Mouse (Mus musculus) cerebellum, postnatal 25 days (tissue): ENCODE measurements around the gene Psg23.
"Not testable (repeated sequence)": the region's sequence is repeated elsewhere in the genome, so short reads cannot be mapped to it uniquely, and the experiment has no call there.

ENCODE experiments used
- DNase-seq, 2 experiments: peaks; one replicate each; pipeline ENCODE4 v3.0.0; 2021; ENCODE audit warnings: mixed read lengths in 2 of 2

Psg23 gene

DNA sequence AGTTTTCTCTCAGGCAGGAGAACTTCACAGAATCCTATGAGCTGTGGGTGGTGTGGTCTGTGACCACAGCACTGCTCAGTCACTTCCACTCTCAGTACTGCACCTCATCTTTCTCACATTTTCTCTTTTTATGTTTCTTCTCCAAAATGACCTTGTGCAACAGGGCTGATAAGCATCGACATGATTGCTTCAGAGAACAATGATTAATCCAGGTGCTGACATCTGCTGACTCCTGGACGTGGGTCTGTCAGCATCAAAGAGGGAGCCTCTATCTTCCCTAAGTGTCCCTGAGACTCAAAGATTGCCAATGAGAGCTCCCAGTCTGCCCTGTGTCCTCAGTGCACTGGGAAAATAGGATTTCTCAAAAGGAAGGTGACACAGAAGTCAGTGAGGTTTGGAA lies at the start of gene Psg23:
Psg23 (minus strand) TSS at position 101 of the 400 bp plus-strand sequence.
- not testable (repeated sequence) for DNase-seq

DNA sequence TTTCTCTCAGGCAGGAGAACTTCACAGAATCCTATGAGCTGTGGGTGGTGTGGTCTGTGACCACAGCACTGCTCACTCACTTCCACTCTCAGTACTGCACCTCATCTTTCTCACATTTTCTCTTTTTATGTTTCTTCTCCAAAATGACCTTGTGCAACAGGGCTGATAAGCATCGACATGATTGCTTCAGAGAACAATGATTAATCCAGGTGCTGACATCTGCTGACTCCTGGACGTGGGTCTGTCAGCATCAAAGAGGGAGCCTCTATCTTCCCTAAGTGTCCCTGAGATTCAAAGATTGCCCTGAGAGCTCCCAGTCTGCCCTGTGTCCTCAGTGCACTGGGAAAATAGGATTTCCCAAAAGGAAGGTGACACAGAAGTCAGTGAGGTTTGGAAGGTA lies 40.3 kb upstream of the Psg23 start, which contains the start of gene Psg21:
Psg21 (minus strand) TSS at position 101 of the 400 bp plus-strand sequence.
- not testable (repeated sequence) for DNase-seq

DNA sequence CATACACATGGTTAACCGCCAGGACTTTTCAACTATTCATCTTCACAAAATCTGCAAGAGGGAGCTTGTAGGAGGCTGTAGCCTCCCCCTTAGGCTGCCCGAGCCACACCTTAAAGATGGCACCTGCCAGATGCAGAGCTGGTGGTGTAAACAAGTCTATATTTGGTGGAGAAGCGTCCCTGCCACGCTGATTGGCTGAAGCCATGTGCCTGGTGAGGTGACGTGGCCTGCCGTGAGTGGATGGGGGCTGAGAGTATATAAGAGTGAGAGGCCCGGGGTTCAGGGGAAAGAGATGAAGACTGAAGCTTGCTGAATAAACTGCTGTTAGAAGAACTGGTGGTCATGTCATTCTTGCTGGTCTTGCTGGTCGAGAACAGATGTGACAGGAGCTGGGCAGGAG lies 10.6 kb upstream of the Psg23 start:
- DNase-seq, result not testable (repeated sequence)

DNA sequence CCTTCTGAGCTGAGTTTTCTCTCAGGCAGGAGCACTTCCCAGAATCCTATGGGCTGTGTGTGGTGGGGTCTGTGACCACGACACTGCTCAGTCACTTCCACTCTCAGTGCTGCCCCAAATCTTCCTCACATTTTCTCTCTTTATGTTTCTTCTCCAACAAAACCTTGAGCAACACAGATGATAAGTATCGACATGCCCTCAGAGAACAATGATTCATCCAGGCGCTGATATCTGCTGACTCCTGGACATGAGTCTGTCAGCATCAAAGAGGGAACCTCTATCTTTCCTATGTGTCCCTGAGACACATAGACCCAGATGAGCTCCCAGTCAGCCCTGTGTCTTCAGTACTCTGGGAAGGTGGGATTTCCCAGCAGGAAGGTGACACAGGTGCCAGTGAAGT lies 49.1 kb downstream of the Psg23 start, which contains the start of gene Psg27:
Psg27 (minus strand) TSS at position 101 of the 400 bp plus-strand sequence.
- no peak for DNase-seq

DNA sequence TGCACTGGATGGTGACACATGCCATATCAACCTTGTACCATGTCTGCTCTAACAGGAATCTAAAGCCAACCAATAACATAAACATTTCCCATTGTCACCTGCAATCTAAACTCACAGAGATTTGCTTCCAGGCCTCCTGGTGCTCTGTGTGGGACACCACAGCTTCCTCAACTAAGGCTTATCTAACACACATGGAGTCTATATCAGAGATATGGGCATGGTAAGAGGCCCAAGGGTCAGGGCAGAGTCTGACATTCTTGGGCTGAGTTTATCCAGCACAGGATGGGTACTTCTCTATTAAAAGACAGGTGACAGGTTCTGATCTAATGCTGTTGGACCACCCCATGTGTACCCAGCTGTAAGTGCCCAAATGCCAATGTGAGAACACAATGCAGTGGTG lies 56.5 kb downstream of the Psg23 start:
- DNase-seq, result no peak
